Mouse (Mus musculus): ENCODE data around the gene Cdyl2. TPM values are rescaled to one million over a fixed set of nuclear protein-coding genes. Genes with fewer than 3 reads are reported as not detected.

The Cdyl2 gene
- total RNA-seq, 2 experiments from 2014 or later, result 19.2 to 23.3 TPM

DNA sequence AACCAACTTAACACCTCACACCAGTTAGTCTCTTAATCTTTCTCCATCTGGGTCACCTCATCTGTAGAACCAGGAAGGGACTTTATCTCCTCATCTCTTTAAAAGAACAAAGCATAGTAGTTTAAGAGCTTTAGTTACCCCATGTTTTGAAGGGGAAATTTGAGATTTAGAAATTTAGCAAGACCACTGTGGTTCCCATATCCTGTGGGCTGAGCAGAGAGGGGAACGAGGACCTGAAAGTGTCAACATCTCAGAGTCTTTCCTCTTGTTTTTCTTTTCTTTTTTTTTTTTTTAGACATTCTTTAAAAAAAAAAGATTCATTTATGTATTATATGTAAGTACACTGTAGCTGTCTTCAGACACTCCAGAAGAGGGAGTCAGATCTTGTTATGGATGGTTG is 189.4 kb downstream of the Cdyl2 start:
- DNase-seq (ENCODE audit: low spot score in 2 of 2), result no peak

DNA sequence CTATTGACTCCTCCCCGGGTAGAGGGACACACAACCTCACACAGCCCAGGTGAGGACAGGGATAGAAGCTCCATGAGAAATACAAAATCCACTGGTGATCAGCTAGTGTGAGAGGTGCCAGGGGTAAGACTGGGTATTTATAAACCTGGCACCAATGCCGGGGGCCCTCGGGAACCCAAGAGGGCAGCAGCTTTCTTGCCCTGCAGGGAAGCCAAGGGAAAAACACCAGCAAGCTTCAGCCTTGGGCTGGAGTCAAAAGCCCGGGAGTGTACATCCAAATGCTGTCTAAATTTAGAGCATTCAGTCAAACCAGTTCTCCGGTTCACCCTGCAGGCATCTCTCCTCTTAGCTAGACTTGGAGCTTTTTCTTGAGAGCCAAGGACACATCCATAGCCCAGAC is 189.9 kb downstream of the Cdyl2 start:
- DNase-seq (ENCODE audit: low spot score in 2 of 2), result no peak

DNA sequence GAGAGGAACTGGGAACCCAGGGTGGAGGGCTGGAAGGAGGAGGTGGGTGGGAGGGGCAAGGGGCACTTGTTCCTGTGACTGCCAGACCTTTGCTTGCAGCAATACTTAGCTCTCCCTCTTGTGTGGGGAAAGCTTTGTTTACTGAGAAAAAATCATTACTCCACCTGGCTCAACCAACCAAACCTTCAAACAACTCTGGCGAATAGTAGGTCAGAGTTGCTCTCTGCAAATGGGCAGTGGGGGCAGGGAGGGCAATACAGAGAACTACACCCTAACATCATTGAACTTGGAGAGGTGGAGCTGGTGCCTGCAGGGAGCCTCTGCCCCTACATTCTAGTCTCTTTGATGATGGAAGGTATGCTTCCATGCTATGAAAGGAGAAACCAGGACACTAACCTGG is 192.7 kb downstream of the Cdyl2 start:
- no peak for DNase-seq (ENCODE audit: low spot score in 2 of 2)

DNA sequence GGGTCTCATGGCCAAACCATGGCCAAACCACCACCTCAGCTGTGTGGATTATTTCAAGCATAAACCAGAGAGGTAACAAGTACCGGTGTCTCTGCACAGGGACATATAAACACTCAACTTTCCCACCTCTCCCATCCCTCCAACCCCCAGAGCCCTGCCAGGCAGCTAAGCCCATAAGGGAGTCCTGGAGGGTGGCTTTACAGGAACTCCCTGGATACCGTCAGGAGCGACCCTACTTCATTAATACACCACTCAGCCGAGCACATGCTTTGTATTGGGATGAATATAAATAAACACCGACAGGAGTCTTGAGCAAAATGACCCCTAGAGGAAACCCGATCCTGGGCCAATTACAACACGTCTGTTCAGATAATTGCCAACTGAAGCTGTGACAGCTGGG is 194.0 kb downstream of the Cdyl2 start:
- DNase-seq (ENCODE audit: low spot score in 2 of 2), result no peak

DNA sequence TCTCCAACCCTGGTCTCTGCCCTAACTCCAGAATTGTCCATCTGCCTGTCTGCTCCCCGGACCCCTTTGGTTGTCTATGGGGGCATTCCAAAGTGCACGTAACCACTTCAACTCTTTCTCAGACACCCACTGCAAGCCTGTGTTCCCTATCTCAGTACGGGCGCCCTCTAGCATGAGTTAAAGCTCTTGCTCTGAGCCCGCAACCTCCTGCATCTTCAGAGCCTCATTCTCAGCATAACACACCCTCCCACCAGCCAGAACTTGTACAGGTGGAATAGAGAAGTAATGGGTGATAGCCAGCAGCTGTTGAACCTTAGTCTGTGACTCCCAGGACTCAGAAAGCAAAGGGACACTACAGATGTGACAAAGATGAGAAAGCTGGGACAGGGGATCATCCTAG is 196.0 kb downstream of the Cdyl2 start:
- no peak for DNase-seq (ENCODE audit: low spot score in 2 of 2)

DNA sequence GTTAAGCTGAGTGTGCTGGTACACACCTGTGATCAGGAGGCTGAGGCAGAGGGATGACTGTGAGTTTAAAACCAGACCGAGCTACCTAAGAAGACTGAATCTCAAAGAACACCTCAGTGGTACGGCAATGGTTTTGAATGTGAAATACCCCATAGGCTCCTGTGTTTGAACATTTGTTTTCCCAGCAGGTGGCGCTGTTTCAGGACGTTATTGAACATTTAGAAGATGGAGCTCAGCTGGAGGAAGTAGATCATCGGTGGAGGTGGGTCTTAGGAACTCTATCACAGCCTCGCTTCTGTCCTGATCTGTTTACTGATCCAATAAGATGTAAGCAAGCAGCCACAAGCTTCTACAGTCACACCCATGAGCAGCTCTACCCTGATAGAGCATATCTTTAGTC is 199.7 kb downstream of the Cdyl2 start:
- DNase-seq (ENCODE audit: low spot score in 2 of 2), result no peak

DNA sequence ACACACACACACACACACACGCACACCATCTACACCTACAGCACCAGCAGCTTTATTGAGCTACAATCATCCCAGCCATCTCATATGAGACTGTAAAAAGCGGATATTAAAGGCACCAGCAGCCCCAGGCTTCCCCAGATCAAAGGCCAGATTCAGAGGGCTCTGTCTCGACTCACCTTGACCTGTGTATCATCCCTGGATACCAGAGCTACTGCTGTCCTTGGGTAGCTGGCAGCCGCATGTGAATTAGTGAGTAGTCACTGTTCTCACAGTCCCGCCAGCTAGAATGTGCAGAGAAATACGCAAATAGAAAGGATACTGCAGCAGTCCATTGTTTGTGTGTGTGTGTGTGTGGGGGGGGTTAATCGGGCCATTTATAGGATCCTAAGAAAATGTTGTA is 204.1 kb downstream of the Cdyl2 start:
- no peak for DNase-seq (ENCODE audit: low spot score in 2 of 2)

DNA sequence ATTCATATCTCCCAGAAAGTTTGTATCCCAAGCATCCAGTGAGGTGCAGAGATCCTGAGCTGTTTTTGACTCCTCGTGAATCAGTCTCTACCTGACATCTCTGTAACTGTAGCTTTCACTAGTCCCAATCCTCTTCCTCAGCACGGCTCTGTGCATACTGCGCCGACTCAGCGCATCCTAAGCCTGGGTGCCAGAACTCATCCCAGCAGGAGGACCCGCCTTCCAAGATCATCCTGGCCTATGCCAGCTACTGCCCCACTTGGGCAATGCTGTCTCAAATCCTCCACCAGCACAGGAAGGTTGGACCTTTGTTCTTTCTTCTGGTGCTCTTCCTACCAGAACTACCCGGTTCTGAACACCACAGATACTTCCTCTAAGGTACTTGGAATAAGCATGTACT is 207.9 kb downstream of the Cdyl2 start:
- no peak for DNase-seq (ENCODE audit: low spot score in 2 of 2)

Other genes with a start within 250 kb of the Cdyl2 start
- gene Dynlrb2, start 228.0 kb downstream of the Cdyl2 start, total RNA-seq (2021), result 1 to 10 TPM; 1.5 to 1.8 TPM
- gene Cmc2, start 188.5 kb upstream of the Cdyl2 start, total RNA-seq (2021), result 10 to 100 TPM; 17.8 to 18.2 TPM
- gene Cenpn, start 188.7 kb upstream of the Cdyl2 start, total RNA-seq (2021), result 1 to 10 TPM; 1.0 to 2.0 TPM
- 10 to 100 TPM; 76.7 to 77.7 TPM for gene Atmin, start 210.4 kb upstream of the Cdyl2 start, total RNA-seq (2021)
- 10 to 100 TPM; 10.1 to 11.8 TPM for gene 1700030J22Rik, start 246.0 kb upstream of the Cdyl2 start, total RNA-seq (2021)

Measured in left cerebral cortex, adult 18-20 months (tissue).